Mouse (Mus musculus): ENCODE measurements around the gene Unc93b1.

- TF ChIP-seq CTCF (IDR thresholded peaks at IDR 0.05; ENCODE audit: control insufficient read depth, insufficient read depth, insufficient replicate concordance, low read depth, low read length) (no peak), POLR2A (IDR thresholded peaks at IDR 0.05; ENCODE audit: control insufficient read depth, low read depth, low read length) (no peak)
Observed at GRCm38 (mm10) chr19:3890181-3890580, 44.8 kb upstream of the Unc93b1 start.

Measured in testis, adult 2 months (tissue).